Mouse (Mus musculus): ENCODE data around the gene Dab1. TPM values are rescaled to one million over a fixed set of nuclear protein-coding genes. Genes with fewer than 3 reads are reported as not detected.
A peak's percentile ranks its signal among the peaks of the same experiment; 100 is the strongest.

Dab1 gene
- polyA plus RNA-seq, 1 experiment from 2014 or later: 0.77 TPM

- no peak for DNase-seq (ENCODE audit: low spot score)
Observed at GRCm38 (mm10) chr4:103700392-103700791, 81.2 kb downstream of the Dab1 start.

GRCm38 (mm10) chr4:103702137-103702536 is 83.0 kb downstream of the Dab1 start:
- DNase-seq (ENCODE audit: low spot score): peak; percentile 3

GRCm38 (mm10) chr4:103704477-103704876 is 85.3 kb downstream of the Dab1 start:
- DNase-seq (ENCODE audit: low spot score): no peak

- DNase-seq (ENCODE audit: low spot score): no peak
Observed at GRCm38 (mm10) chr4:103706501-103706900, 87.3 kb downstream of the Dab1 start.

GRCm38 (mm10) chr4:103707140-103707539 is 88.0 kb downstream of the Dab1 start:
- DNase-seq (ENCODE audit: low spot score): no peak

- DNase-seq (ENCODE audit: low spot score): no peak
Observed at GRCm38 (mm10) chr4:103711353-103711752, 92.2 kb downstream of the Dab1 start.

GRCm38 (mm10) chr4:103713921-103714320 is 94.8 kb downstream of the Dab1 start:
- no peak for DNase-seq (ENCODE audit: low spot score)

GRCm38 (mm10) chr4:103714991-103715390 is 95.8 kb downstream of the Dab1 start:
- DNase-seq (ENCODE audit: low spot score): no peak

GRCm38 (mm10) chr4:103715568-103715967 is 96.4 kb downstream of the Dab1 start:
- no peak for DNase-seq (ENCODE audit: low spot score)

GRCm38 (mm10) chr4:103722738-103723137 is 103.6 kb downstream of the Dab1 start:
- no peak for DNase-seq (ENCODE audit: low spot score)

GRCm38 (mm10) chr4:103726486-103726885 is 107.3 kb downstream of the Dab1 start:
- no peak for DNase-seq (ENCODE audit: low spot score)

GRCm38 (mm10) chr4:103737185-103737584 is 118.0 kb downstream of the Dab1 start:
- no peak for DNase-seq (ENCODE audit: low spot score)

GRCm38 (mm10) chr4:103751249-103751855 is 132.2 kb downstream of the Dab1 start:
- no peak for DNase-seq (ENCODE audit: low spot score)

- no peak for DNase-seq (ENCODE audit: low spot score)
Observed at GRCm38 (mm10) chr4:103754561-103754960, 135.4 kb downstream of the Dab1 start.

- DNase-seq (ENCODE audit: low spot score): no peak
Observed at GRCm38 (mm10) chr4:103757241-103757640, 138.1 kb downstream of the Dab1 start.

- no peak for DNase-seq (ENCODE audit: low spot score)
Observed at GRCm38 (mm10) chr4:103762416-103762815, 143.3 kb downstream of the Dab1 start.

GRCm38 (mm10) chr4:103775712-103776111 is 156.6 kb downstream of the Dab1 start:
- DNase-seq (ENCODE audit: low spot score): no peak

- DNase-seq (ENCODE audit: low spot score): no peak
Observed at GRCm38 (mm10) chr4:103781398-103781797, 162.2 kb downstream of the Dab1 start.

- no peak for DNase-seq (ENCODE audit: low spot score)
Observed at GRCm38 (mm10) chr4:103783561-103784247, 164.5 kb downstream of the Dab1 start.

GRCm38 (mm10) chr4:103793589-103794312 is 174.6 kb downstream of the Dab1 start:
- no peak for DNase-seq (ENCODE audit: low spot score)

GRCm38 (mm10) chr4:103796416-103796815 is 177.3 kb downstream of the Dab1 start:
- DNase-seq (ENCODE audit: low spot score): no peak

GRCm38 (mm10) chr4:103802439-103802838 is 183.3 kb downstream of the Dab1 start:
- DNase-seq (ENCODE audit: low spot score): no peak

Measured in thymus, postnatal 0 days (tissue).